Mouse (Mus musculus): Measurements from ENCODE around the gene Vmn2r76.

DNA sequence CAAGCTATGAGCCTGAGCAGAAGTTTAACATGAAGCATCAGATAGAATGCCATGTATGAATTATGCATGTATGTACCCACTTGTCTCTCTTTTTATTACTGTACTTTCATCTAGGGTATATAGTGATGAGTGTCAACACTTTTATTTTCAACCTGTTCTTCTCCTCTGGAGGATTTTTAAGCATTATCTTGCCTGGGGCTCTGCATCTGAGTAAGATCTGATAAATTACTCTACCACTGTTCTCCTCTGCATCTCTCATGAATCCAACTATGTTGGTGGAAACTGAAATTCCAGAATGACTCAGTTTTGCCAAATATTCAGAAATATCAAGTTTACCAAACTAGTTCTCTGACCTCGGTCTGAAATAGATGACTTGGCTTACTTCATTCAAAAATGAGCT lies at the start of gene Vmn2r76:
- TF ChIP-seq CTCF (IDR thresholded peaks at IDR 0.05; ENCODE audit: low read depth, low read length) (no peak), POLR2A (IDR thresholded peaks at IDR 0.05; ENCODE audit: borderline replicate concordance, low read depth, low read length) (no peak)

Measured in bone marrow macrophage, adult 2 months (primary cell).